Mouse (Mus musculus) hindbrain, embryonic 15.5 days (tissue): ENCODE measurements around the gene Kcnk5. TPM values are rescaled to one million over a fixed set of nuclear protein-coding genes. Genes with fewer than 3 reads are reported as not detected.

Experiments
- ATAC-seq: fragments of 200-750 bp; cut with Nextera tagmentation; 2 replicates; pipeline ENCODE4 v1.8.0; 2017; ENCODE audit warnings: low read depth, moderate number of reproducible peaks, moderate TSS enrichment; ENCODE audit not compliant: low FRiP score
- H3K27ac ChIP-seq: fragments of 300-500 bp; sonication (generic); replicated peaks from 2 replicates; pipeline ENCODE4 v1.5.1; 2015; ENCODE audit warnings: mild to moderate bottlenecking, inconsistent platforms
- H3K27me3 ChIP-seq: fragments of 300-500 bp; sonication (generic); 2 replicates; pipeline ENCODE4 v1.6.1; 2015; ENCODE audit warnings: control low read depth, inconsistent platforms
- H3K36me3 ChIP-seq: fragments of 300-500 bp; sonication (generic); 2 replicates; pipeline ENCODE4 v1.6.1; 2015; ENCODE audit warnings: control low read depth, inconsistent platforms
- H3K4me1 ChIP-seq: fragments of 300-500 bp; sonication (generic); replicated peaks from 2 replicates; pipeline ENCODE4 v1.6.1; 2015; ENCODE audit warnings: control low read depth, inconsistent platforms
- H3K4me2 ChIP-seq: fragments of 300-500 bp; sonication (generic); 2 replicates; pipeline ENCODE4 v1.6.1; 2015; ENCODE audit warnings: moderate library complexity, mild to moderate bottlenecking, inconsistent platforms
- H3K4me3 ChIP-seq: fragments of 300-500 bp; sonication (generic); 2 replicates; pipeline ENCODE4 v1.5.1; 2015; ENCODE audit warnings: mild to moderate bottlenecking, inconsistent platforms
- H3K9ac ChIP-seq: fragments of 300-500 bp; sonication (generic); 2 replicates; pipeline ENCODE4 v1.6.1; 2015; ENCODE audit warnings: inconsistent platforms
- H3K9me3 ChIP-seq: fragments of 300-500 bp; sonication (generic); 2 replicates; pipeline ENCODE4 v1.6.1; 2016; ENCODE audit warnings: control low read depth, inconsistent platforms
- WGBS: fragments of 180-500 bp; shearing (Covaris S2); methylation state at CpG from one replicate; pipeline ENCODE4 v1.1.7; 2015; 5-methylcytosine and 5-hydroxymethylcytosine counted together
- polyA plus RNA-seq: library from polyadenylated mRNA; unstranded; fragments of >200 nt; fragmentation: Nextera tagmentation; extraction: Ambion mirVana; gene quantifications from 2 replicates; pipeline ENCODE4 v1.2.1, GENCODE M21; 2015

The Kcnk5 gene
- polyA plus RNA-seq, 1 experiment from 2014 or later: 1.3 TPM

- Histone ChIP-seq H3K36me3 (no peaks in the 10 kb centered on the region), H3K4me3 (no peak overlapping the region), H3K9me3 (no peaks in the 10 kb centered on the region), H3K4me2 (no peak overlapping the region), H3K9ac (no peak overlapping the region), H3K27me3 (no peaks in the 10 kb centered on the region), H3K27ac (no peak overlapping the region), H3K4me1 (no peaks in the 10 kb centered on the region)
- ATAC-seq: no peak
- 30% methylated on average over 3 of the region's 3 CpGs for WGBS
Observed at GRCm38 (mm10) chr14:20217299-20217864, 35.8 kb upstream of the Kcnk5 start.

GRCm38 (mm10) chr14:20216561-20217298 lies 35.1 kb upstream of the Kcnk5 start:
- Histone ChIP-seq H3K4me2 (no peak overlapping the region), H3K9ac (no peak overlapping the region), H3K9me3 (no peaks in the 10 kb centered on the region), H3K27ac (no peak overlapping the region), H3K27me3 (no peaks in the 10 kb centered on the region), H3K36me3 (no peaks in the 10 kb centered on the region), H3K4me1 (no peaks in the 10 kb centered on the region), H3K4me3 (no peak overlapping the region)
- ATAC-seq: no peak
- 77% methylated on average over 7 of the region's 7 CpGs for WGBS

GRCm38 (mm10) chr14:20215826-20216225 lies 34.2 kb upstream of the Kcnk5 start:
- Histone ChIP-seq H3K36me3 (no peaks in the 10 kb centered on the region), H3K27me3 (no peaks in the 10 kb centered on the region), H3K9me3 (no peaks in the 10 kb centered on the region), H3K27ac (no peak overlapping the region), H3K4me3 (no peak overlapping the region), H3K4me2 (no peak overlapping the region), H3K4me1 (no peaks in the 10 kb centered on the region), H3K9ac (no peak overlapping the region)
- ATAC-seq: no peak
- 64% methylated on average over 5 of the region's 5 CpGs for WGBS

GRCm38 (mm10) chr14:20214125-20214524 lies 32.5 kb upstream of the Kcnk5 start:
- H3K4me3 ChIP-seq: no peak overlapping the region

GRCm38 (mm10) chr14:20211754-20212601 lies 30.4 kb upstream of the Kcnk5 start:
- no peaks in the 10 kb centered on the region for H3K4me1 ChIP-seq
- no peaks in the 10 kb centered on the region for H3K36me3 ChIP-seq
- 33% methylated on average over 9 of the region's 9 CpGs for WGBS
- no peak overlapping the region for H3K4me3 ChIP-seq
- no peak overlapping the region for H3K9ac ChIP-seq
- H3K27ac ChIP-seq: no peak overlapping the region
- no peak for ATAC-seq
- H3K4me2 ChIP-seq: no peak overlapping the region
- H3K9me3 ChIP-seq: no peaks in the 10 kb centered on the region
- H3K27me3 ChIP-seq: no peaks in the 10 kb centered on the region

More at GRCm38 (mm10) chr14:20214125-20214524, 32.5 kb upstream of the Kcnk5 start:
- Histone ChIP-seq H3K9me3 (no peaks in the 10 kb centered on the region), H3K27ac (no peak overlapping the region), H3K4me2 (no peak overlapping the region), H3K27me3 (no peaks in the 10 kb centered on the region), H3K36me3 (no peaks in the 10 kb centered on the region), H3K9ac (no peak overlapping the region), H3K4me1 (no peaks in the 10 kb centered on the region)
- WGBS: 94% methylated on average over 7 of the region's 7 CpGs
- no peak for ATAC-seq

- Histone ChIP-seq H3K27me3 (no peaks in the 10 kb centered on the region), H3K27ac (no peak overlapping the region), H3K4me1 (no peaks in the 10 kb centered on the region), H3K9me3 (no peaks in the 10 kb centered on the region), H3K4me2 (no peak overlapping the region), H3K9ac (no peak overlapping the region), H3K36me3 (no peaks in the 10 kb centered on the region), H3K4me3 (no peak overlapping the region)
- no peak for ATAC-seq
- WGBS: 86% methylated on average over 7 of the region's 7 CpGs
Observed at GRCm38 (mm10) chr14:20209926-20210325, 28.3 kb upstream of the Kcnk5 start.

- Histone ChIP-seq H3K27me3 (no peaks in the 10 kb centered on the region), H3K9me3 (no peaks in the 10 kb centered on the region), H3K4me1 (no peaks in the 10 kb centered on the region), H3K4me2 (no peak overlapping the region), H3K4me3 (no peak overlapping the region), H3K36me3 (no peaks in the 10 kb centered on the region), H3K9ac (no peak overlapping the region), H3K27ac (no peak overlapping the region)
- no peak for ATAC-seq
- 25% methylated on average over 6 of the region's 6 CpGs for WGBS
Observed at GRCm38 (mm10) chr14:20208435-20208834, 26.8 kb upstream of the Kcnk5 start.

GRCm38 (mm10) chr14:20205747-20206146 lies 24.1 kb upstream of the Kcnk5 start:
- ATAC-seq: no peak
- WGBS: 87% methylated on average over 4 of the region's 4 CpGs

GRCm38 (mm10) chr14:20203301-20203700 lies 21.7 kb upstream of the Kcnk5 start:
- H3K27ac ChIP-seq: no peak overlapping the region
- H3K4me2 ChIP-seq: no peak overlapping the region
- H3K4me3 ChIP-seq: no peak overlapping the region
- ATAC-seq: peak; percentile 48; the same call in 1 of the 2 replicates
- no peaks in the 10 kb centered on the region for H3K27me3 ChIP-seq
- H3K4me1 ChIP-seq: no peaks in the 10 kb centered on the region
- H3K9me3 ChIP-seq: no peaks in the 10 kb centered on the region
- WGBS: 61% methylated on average over 4 of the region's 4 CpGs
- no peaks in the 10 kb centered on the region for H3K36me3 ChIP-seq
- no peak overlapping the region for H3K9ac ChIP-seq

More at GRCm38 (mm10) chr14:20205747-20206146, 24.1 kb upstream of the Kcnk5 start:
- Histone ChIP-seq H3K4me1 (no peaks in the 10 kb centered on the region), H3K9ac (no peak overlapping the region), H3K27ac (no peak overlapping the region), H3K36me3 (no peaks in the 10 kb centered on the region), H3K4me3 (no peak overlapping the region), H3K27me3 (no peaks in the 10 kb centered on the region), H3K9me3 (no peaks in the 10 kb centered on the region), H3K4me2 (no peak overlapping the region)

- Histone ChIP-seq H3K4me3 (no peak overlapping the region), H3K9ac (no peak overlapping the region), H3K27ac (no peak overlapping the region), H3K4me1 (no peaks in the 10 kb centered on the region), H3K36me3 (no peaks in the 10 kb centered on the region), H3K27me3 (no peaks in the 10 kb centered on the region), H3K9me3 (no peaks in the 10 kb centered on the region), H3K4me2 (no peak overlapping the region)
- ATAC-seq: no peak
- WGBS: 96% methylated on average over 5 of the region's 5 CpGs
Observed at GRCm38 (mm10) chr14:20202655-20203181, 21.1 kb upstream of the Kcnk5 start.

- no peak for ATAC-seq
- Histone ChIP-seq H3K4me1 (no peaks in the 10 kb centered on the region), H3K4me2 (no peak overlapping the region), H3K9ac (no peak overlapping the region), H3K36me3 (no peaks in the 10 kb centered on the region), H3K27ac (no peak overlapping the region), H3K27me3 (no peaks in the 10 kb centered on the region), H3K4me3 (no peak overlapping the region), H3K9me3 (no peaks in the 10 kb centered on the region)
- WGBS: 56% methylated on average over 8 of the region's 8 CpGs
Observed at GRCm38 (mm10) chr14:20201066-20201683, 19.6 kb upstream of the Kcnk5 start.
